Mouse (Mus musculus): ENCODE measurements around the gene Prap1.
A peak's percentile ranks its signal among the peaks of the same experiment; 100 is the strongest.
"Not testable (repeated sequence)": the region's sequence is repeated elsewhere in the genome, so short reads cannot be mapped to it uniquely, and the experiment has no call there.

Prap1 gene

GRCm38 (mm10) chr7:140082242-140082678, 10.9 kb upstream of the Prap1 start, which contains the start of gene Caly:
TSS of gene Caly (minus strand) at chr7:140082548.
- peak; percentile 91 for DNase-seq (ENCODE audit: low spot score)

GRCm38 (mm10) chr7:140090601-140091000, 2.6 kb upstream of the Prap1 start:
- no peak for DNase-seq (ENCODE audit: low spot score)

- no peak for DNase-seq (ENCODE audit: low spot score)
These were observed 1.8 kb downstream of the Prap1 start for GRCm38 (mm10) chr7:140094954-140095353.

- DNase-seq (ENCODE audit: low spot score): no peak
These were observed 2.4 kb downstream of the Prap1 start for GRCm38 (mm10) chr7:140095556-140095955.

GRCm38 (mm10) chr7:140096055-140096454, 2.9 kb downstream of the Prap1 start:
- no peak for DNase-seq (ENCODE audit: low spot score)

- DNase-seq (ENCODE audit: low spot score): no peak
These were observed 5.3 kb downstream of the Prap1 start for GRCm38 (mm10) chr7:140098466-140098865.

- no peak for DNase-seq (ENCODE audit: low spot score)
These were observed 8.3 kb downstream of the Prap1 start for GRCm38 (mm10) chr7:140101498-140101897.

- DNase-seq (ENCODE audit: low spot score): peak; percentile 84
These were observed 9.0 kb downstream of the Prap1 start, which contains the start of gene Fuom for GRCm38 (mm10) chr7:140101993-140102860. TSS of gene Fuom (minus strand) at chr7:140102441.

- no peak for DNase-seq (ENCODE audit: low spot score)
These were observed 10.8 kb downstream of the Prap1 start for GRCm38 (mm10) chr7:140104009-140104408.

- no peak for DNase-seq (ENCODE audit: low spot score)
These were observed 18.7 kb downstream of the Prap1 start for GRCm38 (mm10) chr7:140111943-140112342.

- DNase-seq (ENCODE audit: low spot score): peak; percentile 73
These were observed 22.6 kb downstream of the Prap1 start, which contains the start of gene Paox for GRCm38 (mm10) chr7:140115583-140116328. TSS of gene Paox (plus strand) at chr7:140115799.

GRCm38 (mm10) chr7:140116329-140117054, 23.3 kb downstream of the Prap1 start, which contains the start of gene Echs1:
TSS of gene Echs1 (minus strand) at chr7:140116476.
- peak; percentile 91 for DNase-seq (ENCODE audit: low spot score)

- DNase-seq (ENCODE audit: low spot score): no peak
These were observed 27.3 kb downstream of the Prap1 start for GRCm38 (mm10) chr7:140120484-140120883.

GRCm38 (mm10) chr7:140121338-140121910, 28.2 kb downstream of the Prap1 start:
- no peak for DNase-seq (ENCODE audit: low spot score)

- no peak for DNase-seq (ENCODE audit: low spot score)
These were observed 29.6 kb downstream of the Prap1 start for GRCm38 (mm10) chr7:140122765-140123164.

GRCm38 (mm10) chr7:140124382-140124781, 31.2 kb downstream of the Prap1 start:
- no peak for DNase-seq (ENCODE audit: low spot score)

GRCm38 (mm10) chr7:140125278-140126021, 32.3 kb downstream of the Prap1 start:
- peak; percentile 88 for DNase-seq (ENCODE audit: low spot score)

GRCm38 (mm10) chr7:140126022-140126350, 32.8 kb downstream of the Prap1 start:
- DNase-seq (ENCODE audit: low spot score): no peak

GRCm38 (mm10) chr7:140126934-140127333, 33.7 kb downstream of the Prap1 start:
- no peak for DNase-seq (ENCODE audit: low spot score)

GRCm38 (mm10) chr7:140127911-140128310, 34.7 kb downstream of the Prap1 start:
- DNase-seq (ENCODE audit: low spot score): no peak

- not testable (repeated sequence) for DNase-seq (ENCODE audit: low spot score)
These were observed 39.0 kb downstream of the Prap1 start for GRCm38 (mm10) chr7:140132184-140132583.
